Comparison of ENCODE assay signal across 8 mouse cellular contexts in genomic region chr13:39923113-39923512, GRCm38 (mm10).
DNase-seq lines count a peak whose midpoint lies in the region; ATAC-seq lines count a peak whose summit lies in the region.

No protein-coding gene starts in this region.

- DNase-seq in adrenal gland, adult 2 months, result peak; percentile 6
- no peak for DNase-seq in adrenal gland, postnatal 25 days
- DNase-seq in left cerebral cortex, adult 18-20 months (ENCODE audit: low spot score in 2 of 2), result peak; percentile 10 to 41
- DNase-seq in left cerebral cortex, adult 11 months (ENCODE audit: low spot score), result no peak
- DNase-seq in heart, adult 9 months (ENCODE audit: low spot score in 2 of 2), result peak; percentile 1 to 13
- no peak for DNase-seq in spleen, postnatal 10 days (ENCODE audit: low spot score in 2 of 2)
- DNase-seq in layer of hippocampus, adult 11-12 months (ENCODE audit: low spot score), result no peak

- peak; percentile 97 for ATAC-seq in megakaryocyte, adult 5-6 weeks (ENCODE audit: poor library complexity, severe bottlenecking)

Comparison
In these comparisons a context has a peak if more than half of its experiments do, and no peak if none do; other contexts are left out.
1. DNase-seq: peak in adrenal gland, adult 2 months (single experiment), left cerebral cortex, adult 18-20 months (2 of 2) and heart, adult 9 months (2 of 2); none in adrenal gland, postnatal 25 days (single experiment), left cerebral cortex, adult 11 months (single experiment), spleen, postnatal 10 days (0 of 2) and layer of hippocampus, adult 11-12 months (single experiment).